Mouse (Mus musculus): ENCODE results near the gene Alpl. TPM values are rescaled to one million over a fixed set of nuclear protein-coding genes. Genes with fewer than 3 reads are reported as not detected.

The Alpl gene
- total and polyA plus RNA-seq, 3 experiments, result 62.9 to 164 (median 115) TPM

- TF ChIP-seq MAX (IDR thresholded peaks at IDR 0.05; ENCODE audit: low read length) (no peak), KAT2A (IDR thresholded peaks at IDR 0.05; ENCODE audit: insufficient replicate concordance, low read length) (no peak), RAD21 (IDR thresholded peaks at IDR 0.05; ENCODE audit: low read depth, low read length) (no peak), ZKSCAN1 (IDR thresholded peaks at IDR 0.05; ENCODE audit: borderline replicate concordance, low read depth, low read length) (no peak), ETS1 (conservative IDR thresholded peaks at IDR 0.05; ENCODE audit: low read depth, low read length) (no peak), GABPA (IDR thresholded peaks at IDR 0.05; ENCODE audit: insufficient replicate concordance, low read depth, low read length) (no peak), POLR2AphosphoS2 (IDR thresholded peaks at IDR 0.05; ENCODE audit: low read depth, low read length) (no peak), EP300 (IDR thresholded peaks at IDR 0.05; ENCODE audit: low read length) (no peak), MXI1 (IDR thresholded peaks at IDR 0.05; ENCODE audit: low read depth, low read length) (no peak), USF2 (conservative IDR thresholded peaks at IDR 0.05; ENCODE audit: low read depth, low read length) (no peak), ELF1 (IDR thresholded peaks at IDR 0.05; ENCODE audit: low read depth, low read length) (peak; percentile 30; the same call in 1 of the 2 replicates)
Observed at GRCm38 (mm10) chr4:137707216-137707990, 88.8 kb downstream of the Alpl start (continued).

GRCm38 (mm10) chr4:137706510-137706909 lies 89.7 kb downstream of the Alpl start:
- Histone ChIP-seq H3K9me3 (replicated peaks; ENCODE audit: low read length) (no peaks in the 10 kb centered on the region), H3K27me3 (replicated peaks) (peaks cover 89% of the 10 kb centered on the region), H3K79me2 (replicated peaks; ENCODE audit: control insufficient read depth, extremely low read depth, insufficient read depth, poor library complexity, severe bottlenecking) (no peaks in the 10 kb centered on the region), H3K4me3 (replicated peaks in 1 of 3; ENCODE audit: low read depth in 2 of 3, low read length in 2 of 3, poor library complexity in 1 of 3) (no peak overlapping the region), H3K4me1 (ENCODE audit: control insufficient read depth in 1 of 2, insufficient read depth in 2 of 2) (peaks cover 5% of the 10 kb centered on the region in 2 experiments; a peak in 3 of 4 replicates), H3K4me2 (ENCODE audit: insufficient read depth, low read depth, poor library complexity, severe bottlenecking) (no peak overlapping the region), H3K36me3 (replicated peaks in 1 of 2; ENCODE audit: control insufficient read depth in 1 of 2, insufficient read depth in 1 of 2, low read length in 1 of 2) (no peaks in the 10 kb centered on the region), H3K27ac (ENCODE audit: insufficient read depth, low read depth) (no peak overlapping the region), H3K9ac (ENCODE audit: insufficient read depth, low read depth) (no peak overlapping the region)
- DNase-seq (ENCODE audit: extremely low read depth), result no peak
- in situ Hi-C loops (cut with MboI; ENCODE audit: low pct_ligation_motif_present, low pct_unique_long_range_greater_than_20kb, low sequenced_read_pairs), result no loop called here
- no peak for TF ChIP-seq ETS1 (conservative IDR thresholded peaks at IDR 0.05; ENCODE audit: low read depth, low read length)
- no peak for TF ChIP-seq GABPA (IDR thresholded peaks at IDR 0.05; ENCODE audit: insufficient replicate concordance, low read depth, low read length)
- no peak for TF ChIP-seq MAX (IDR thresholded peaks at IDR 0.05; ENCODE audit: low read length)
- TF ChIP-seq ELF1 (IDR thresholded peaks at IDR 0.05; ENCODE audit: low read depth, low read length), result no peak
- TF ChIP-seq CHD1 (IDR thresholded peaks at IDR 0.05; ENCODE audit: low read depth, low read length), result no peak
- TF ChIP-seq UBTF (IDR thresholded peaks at IDR 0.05; ENCODE audit: low read depth, low read length), result no peak
- TF ChIP-seq NELFE (IDR thresholded peaks at IDR 0.05; ENCODE audit: low read depth, low read length), result no peak
- TF ChIP-seq RAD21 (IDR thresholded peaks at IDR 0.05; ENCODE audit: low read depth, low read length), result no peak
- TF ChIP-seq TBP (conservative IDR thresholded peaks at IDR 0.05; ENCODE audit: low read depth, low read length), result no peak
- no peak for TF ChIP-seq CTCF (conservative IDR thresholded peaks at IDR 0.05 in 1 of 2, IDR thresholded peaks at IDR 0.05 in 1 of 2; ENCODE audit: low read depth in 2 of 2, low read length in 2 of 2)
- TF ChIP-seq TCF12 (IDR thresholded peaks at IDR 0.05; ENCODE audit: low read depth, low read length), result no peak
- no peak for TF ChIP-seq EP300 (IDR thresholded peaks at IDR 0.05; ENCODE audit: low read length)
- TF ChIP-seq SMC3 (IDR thresholded peaks at IDR 0.05; ENCODE audit: low read depth, low read length), result no peak
- no peak for TF ChIP-seq USF2 (conservative IDR thresholded peaks at IDR 0.05; ENCODE audit: low read depth, low read length)
- TF ChIP-seq JUND (conservative IDR thresholded peaks at IDR 0.05; ENCODE audit: low read depth, low read length), result no peak
- TF ChIP-seq E2F4 (IDR thresholded peaks at IDR 0.05; ENCODE audit: insufficient replicate concordance, low read depth, low read length), result no peak
- TF ChIP-seq CHD2 (IDR thresholded peaks at IDR 0.05; ENCODE audit: low read length), result no peak
- dilution Hi-C loops (cut with MboI; ENCODE audit: extremely low pct_ligation_motif_present, extremely low pct_unique_long_range_greater_than_20kb, low sequenced_read_pairs), result no loop called here

All from CH12.LX (cell line).